Mouse (Mus musculus) liver, adult 2 months (tissue): ENCODE data around the gene Plppr3. TPM values are rescaled to one million over a fixed set of nuclear protein-coding genes. Genes with fewer than 3 reads are reported as not detected.

ENCODE experiments used
- DNase-seq: peaks from one replicate; pipeline ENCODE4 v3.0.0-alpha.2; 2011; ENCODE audit warnings: low read depth, low spot score; ENCODE audit errors: extremely low read depth
- H3K27ac ChIP-seq: fragments of 200-500 bp; replicated peaks from 2 replicates; pipeline ENCODE4 v1.5.1; 2012; ENCODE audit warnings: low read depth, mild to moderate bottlenecking, control low read depth, inconsistent platforms, low read length; ENCODE audit not compliant: insufficient read depth
- H3K27me3 ChIP-seq: fragments of 200-500 bp; 2 replicates; pipeline ENCODE4 v1.6.1; 2012; ENCODE audit warnings: mild to moderate bottlenecking, moderate library complexity, low read length, inconsistent platforms; ENCODE audit not compliant: control insufficient read depth, insufficient read depth
- H3K36me3 ChIP-seq: fragments of 200-500 bp; 2 replicates; pipeline ENCODE4 v1.6.1; 2012; ENCODE audit warnings: low read length, inconsistent platforms; ENCODE audit not compliant: control insufficient read depth, insufficient read depth
- H3K4me1 ChIP-seq: fragments of 200-500 bp; 2 replicates; pipeline ENCODE4 v1.6.1; 2011; ENCODE audit warnings: low read length; ENCODE audit not compliant: control insufficient read depth, insufficient read depth
- H3K4me3 ChIP-seq: fragments of 200-500 bp; 2 replicates; pipeline ENCODE4 v1.5.1; 2011; ENCODE audit warnings: low read depth, mild to moderate bottlenecking, control low read depth, low read length, moderate library complexity; ENCODE audit not compliant: insufficient read depth
- H3K79me2 ChIP-seq: fragments of 200-500 bp; 2 replicates; pipeline ENCODE4 v1.6.1; 2012; ENCODE audit warnings: inconsistent platforms, mild to moderate bottlenecking, low read length, moderate library complexity; ENCODE audit not compliant: control insufficient read depth, insufficient read depth
- H3K9ac ChIP-seq: fragments of 200-500 bp; 2 replicates; pipeline ENCODE4 v1.6.1; 2012; ENCODE audit warnings: low read depth, mild to moderate bottlenecking, control low read depth, inconsistent platforms, low read length
- CTCF ChIP-seq: fragments of 200-500 bp; IDR thresholded peaks from 2 replicates; pipeline ENCODE4 v1.5.1; 2011; ENCODE audit warnings: low read depth, low read length, control low read depth
- POLR2A ChIP-seq: fragments of 200-500 bp; IDR thresholded peaks from 2 replicates; pipeline ENCODE4 v1.6.1; 2011; ENCODE audit warnings: low read length, control low read depth; ENCODE audit not compliant: insufficient read depth; ENCODE audit errors: extremely low read depth
- WGBS: fragments of 180-500 bp; shearing (Covaris S2); methylation state at CpG from one replicate; pipeline ENCODE4 v1.1.7; 2018; 5-methylcytosine and 5-hydroxymethylcytosine counted together
- polyA plus RNA-seq: library from polyadenylated mRNA; depleted of rRNA; stranded (reverse); fragments of >200 nt; gene quantifications from 2 replicates; pipeline ENCODE4 v1.2.3, GENCODE M21; 2012
- total RNA-seq: library from RNA; depleted of rRNA; stranded (reverse); fragments of >200 nt; gene quantifications from 2 replicates; pipeline ENCODE4 v1.2.3, GENCODE M21; 2014

Plppr3 gene
- total and polyA plus RNA-seq, 2 experiments = under 0.01 to 0.38 TPM

DNA sequence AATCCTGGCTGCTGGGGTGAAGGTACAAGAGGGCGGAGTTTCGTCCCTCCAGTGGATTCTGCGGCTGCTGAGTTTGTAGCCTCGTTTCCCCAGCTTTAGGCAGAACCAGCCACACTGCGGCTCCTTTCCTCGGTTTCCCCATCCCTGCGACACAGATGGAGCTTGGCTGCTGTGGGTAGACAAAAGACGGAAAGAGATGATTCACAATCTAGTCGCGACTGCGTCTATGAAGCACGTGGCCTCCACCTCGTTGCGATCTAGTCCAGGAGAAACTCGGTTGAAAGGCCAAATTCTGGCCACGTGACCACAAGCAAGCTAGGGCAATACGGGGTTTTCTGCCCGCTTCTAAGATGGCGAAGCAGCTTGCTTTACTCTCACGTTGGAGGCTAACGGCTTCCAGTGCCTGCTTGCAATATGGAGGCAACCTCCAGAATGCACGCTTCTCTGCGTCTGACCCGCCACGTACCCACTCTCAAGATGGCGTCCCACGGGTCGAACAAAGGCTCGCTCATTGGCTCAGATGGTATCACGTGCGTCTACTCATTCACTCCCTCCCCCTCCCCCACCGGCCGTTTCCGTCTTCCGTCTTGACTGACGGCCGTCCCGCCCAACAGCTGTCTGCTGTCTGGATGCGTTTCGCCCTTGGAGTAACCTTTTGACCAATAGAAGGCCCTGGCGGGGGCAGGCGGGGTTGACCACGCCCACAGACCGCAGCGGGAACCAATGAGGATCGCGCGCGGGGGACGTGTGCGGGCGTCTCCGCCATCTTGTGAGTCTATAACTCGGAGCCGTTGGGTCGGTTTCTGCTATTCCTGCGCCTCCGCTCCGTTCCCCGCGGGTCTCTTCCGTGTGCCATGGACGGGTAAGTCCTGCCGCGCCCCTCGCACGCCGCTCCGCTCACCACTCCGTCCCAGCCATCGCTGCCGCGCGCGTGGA is 20.3 kb downstream of the Plppr3 start, which contains the start of gene Ptbp1:
Ptbp1 (plus strand) TSS at position 568 of the 936 bp plus-strand sequence.
- Histone ChIP-seq H3K36me3 (peaks cover under 1% of the 10 kb centered on the region; the same call in 1 of the 2 replicates), H3K9ac (peak within 1 kb of the TSS; percentile 96), H3K79me2 (peaks cover 31% of the 10 kb centered on the region), H3K27ac (peak within 1 kb of the TSS; percentile 90), H3K4me1 (peaks cover 30% of the 10 kb centered on the region), H3K4me3 (peak within 1 kb of the TSS; percentile 86), H3K27me3 (no peaks in the 10 kb centered on the region)
- TF ChIP-seq POLR2A = peak; percentile 98
- TF ChIP-seq CTCF = no peak
- WGBS = under 1% methylated on average over 75 of the region's 75 CpGs
- DNase-seq = peak; percentile 96

- H3K36me3 ChIP-seq = no peaks in the 10 kb centered on the region
- H3K4me3 ChIP-seq = peak overlapping the region; percentile 53
- DNase-seq = peak; percentile 71
- 1% methylated on average over 15 of the region's 15 CpGs for WGBS
- H3K79me2 ChIP-seq = peaks cover 30% of the 10 kb centered on the region
- peak overlapping the region; percentile 88 for H3K27ac ChIP-seq
- TF ChIP-seq CTCF (no peak), POLR2A (0 out of 2 replicates have a peak, but pooled peaks have one; percentile 33)
- no peaks in the 10 kb centered on the region for H3K27me3 ChIP-seq
- peak overlapping the region; percentile 69 for H3K9ac ChIP-seq
- H3K4me1 ChIP-seq = peaks cover 29% of the 10 kb centered on the region
These were observed 21.0 kb downstream of the Plppr3 start for GRCm38 (mm10) chr10:79853392-79853791.

DNA sequence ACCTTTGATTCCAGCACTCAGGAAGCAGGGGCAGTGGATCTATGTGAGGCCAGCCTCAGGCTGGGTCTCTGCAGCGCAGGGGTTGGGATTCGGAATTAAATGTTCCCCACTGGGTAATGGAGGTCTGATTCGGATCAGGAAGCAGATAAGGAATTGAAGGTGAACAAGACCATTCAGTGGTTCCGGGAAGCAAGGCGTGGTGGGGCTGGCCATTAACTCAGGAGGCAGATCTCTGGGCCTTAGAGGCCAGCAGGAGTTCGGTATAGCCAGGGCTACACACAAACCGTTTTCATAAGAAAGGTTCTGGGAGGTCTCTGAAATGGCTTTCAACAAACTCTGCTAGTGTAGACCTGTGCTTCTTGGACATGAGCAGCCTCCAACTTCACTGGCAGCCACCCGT is 21.6 kb downstream of the Plppr3 start:
- whole genome bisulfite sequencing = 37% methylated on average over 8 of the region's 8 CpGs
- no peak for TF ChIP-seq POLR2A
- no peak for TF ChIP-seq CTCF
- DNase-seq = no peak
- peaks cover 24% of the 10 kb centered on the region for H3K4me1 ChIP-seq
- H3K9ac ChIP-seq = peak overlapping the region; percentile 63
- peak overlapping the region; percentile 88 for H3K27ac ChIP-seq
- no peaks in the 10 kb centered on the region for H3K27me3 ChIP-seq
- H3K4me3 ChIP-seq = peak overlapping the region; percentile 53
- no peaks in the 10 kb centered on the region for H3K36me3 ChIP-seq
- H3K79me2 ChIP-seq = peaks cover 27% of the 10 kb centered on the region

GRCm38 (mm10) chr10:79852107-79852789 is 22.2 kb downstream of the Plppr3 start:
- TF ChIP-seq POLR2A (no peak), CTCF (no peak)
- no peaks in the 10 kb centered on the region for H3K27me3 ChIP-seq
- peaks cover 22% of the 10 kb centered on the region for H3K79me2 ChIP-seq
- DNase-seq = no peak
- 73% methylated on average over 9 of the region's 9 CpGs for WGBS
- H3K4me3 ChIP-seq = no peak overlapping the region
- H3K36me3 ChIP-seq = no peaks in the 10 kb centered on the region
- peak overlapping the region; percentile 38; the same call in 1 of the 2 replicates for H3K9ac ChIP-seq
- peaks cover 19% of the 10 kb centered on the region for H3K4me1 ChIP-seq
- peak overlapping the region; percentile 88 for H3K27ac ChIP-seq

GRCm38 (mm10) chr10:79851653-79852052 is 22.8 kb downstream of the Plppr3 start:
- Histone ChIP-seq H3K4me3 (no peak overlapping the region), H3K27ac (peak overlapping the region; percentile 88), H3K36me3 (no peaks in the 10 kb centered on the region), H3K9ac (peak overlapping the region; percentile 38; the same call in 1 of the 2 replicates), H3K27me3 (no peaks in the 10 kb centered on the region), H3K4me1 (peaks cover 13% of the 10 kb centered on the region), H3K79me2 (peaks cover 16% of the 10 kb centered on the region)
- no peak for DNase-seq
- no peak for TF ChIP-seq POLR2A
- TF ChIP-seq CTCF = no peak
- WGBS = 90% methylated on average over 3 of the region's 3 CpGs
